Mouse (Mus musculus) adrenal gland, postnatal 36 days (tissue): ENCODE measurements at regions not wholly inside any gene's neighbourhood (a gene's known extent, or its start where the extent isn't known, plus 50 kb on each side); places are given as distances from the start of the nearest gene placed in this dataset.

Experiments
- DNase-seq, 2 experiments: peaks; one replicate each; pipeline ENCODE4 v3.0.0; 2021; ENCODE audit warnings: mixed read lengths in 1 of 2

DNA sequence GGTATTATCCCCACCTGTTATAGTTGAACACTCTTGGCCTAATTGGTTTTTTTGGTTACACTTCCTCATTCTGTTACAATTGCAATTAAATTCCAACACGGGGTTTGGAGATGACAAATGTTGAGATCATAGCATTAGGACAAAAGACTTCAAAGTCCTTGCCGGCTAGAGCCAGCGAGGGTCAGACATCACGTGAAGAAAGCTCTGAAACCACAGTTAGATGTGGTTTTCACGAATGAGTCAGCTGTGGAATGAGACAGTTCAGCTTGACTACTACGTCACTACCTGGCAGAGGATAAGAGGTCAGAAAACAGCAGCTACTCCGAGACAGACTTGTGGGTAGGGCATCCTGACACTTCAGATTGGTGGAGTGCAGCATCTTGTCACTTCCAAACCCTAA is 55.5 kb upstream of the Trio start:
- peak; percentile 45 to 63 for DNase-seq

DNA sequence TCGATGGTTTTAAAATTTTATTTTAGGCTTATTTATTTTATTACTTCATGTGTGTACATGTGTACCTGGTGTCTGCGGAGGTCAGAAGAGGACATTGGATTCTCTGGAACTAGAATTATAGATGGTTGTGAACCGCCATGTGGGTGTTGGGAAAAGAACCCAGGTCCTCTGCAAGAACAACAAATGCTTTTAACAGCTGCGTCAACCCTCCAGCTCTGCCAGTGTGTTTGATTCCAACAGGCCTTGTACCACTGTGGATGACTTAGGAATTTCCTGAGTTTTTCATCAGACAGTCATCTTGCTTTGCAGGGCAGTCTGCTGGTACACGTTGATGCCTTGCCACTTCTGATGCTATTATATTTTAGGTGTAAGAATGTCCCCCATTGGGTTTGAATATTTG is 56.8 kb upstream of the Trio start:
- DNase-seq: no peak

DNA sequence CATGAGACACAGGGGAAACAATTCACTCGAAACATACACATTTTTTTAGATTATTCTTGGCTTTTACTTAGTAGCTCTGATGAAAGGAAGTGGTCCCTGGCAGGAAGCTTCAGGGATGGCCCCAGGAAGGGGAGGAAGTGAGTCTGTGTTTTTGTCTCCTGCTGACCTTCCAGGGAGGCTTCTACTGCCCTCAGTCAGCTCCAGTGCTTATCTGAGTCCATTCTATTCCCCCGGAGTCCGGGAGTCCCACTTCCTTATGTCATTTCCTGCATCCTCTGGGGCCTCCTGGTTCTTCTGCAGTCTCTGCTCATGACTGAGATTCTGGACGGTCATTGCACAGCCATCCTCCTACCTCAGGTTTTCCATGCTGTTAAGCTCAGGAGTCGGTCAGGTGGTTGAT is 80.3 kb upstream of the Trio start:
- peak; percentile 4 to 31 for DNase-seq

DNA sequence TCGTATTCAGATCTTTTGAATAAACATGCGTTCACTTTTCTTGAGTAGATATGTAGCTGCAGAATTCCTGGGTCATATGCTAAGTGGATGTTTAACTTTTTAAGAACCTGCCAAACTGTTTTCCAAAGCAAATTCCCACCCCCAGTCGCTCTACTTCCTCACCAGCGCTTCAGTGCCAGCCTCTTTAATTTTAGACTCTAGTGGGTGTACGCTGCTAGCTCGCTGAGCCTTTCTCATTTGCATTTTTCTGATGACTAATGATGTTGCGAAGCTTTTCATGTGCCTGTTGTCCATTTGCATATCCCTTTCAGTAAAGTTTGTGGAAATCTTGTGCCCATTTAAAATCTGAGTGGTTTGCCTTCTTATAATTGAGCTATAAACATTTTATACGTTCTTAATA is 84.3 kb upstream of the Trio start:
- no peak for DNase-seq

DNA sequence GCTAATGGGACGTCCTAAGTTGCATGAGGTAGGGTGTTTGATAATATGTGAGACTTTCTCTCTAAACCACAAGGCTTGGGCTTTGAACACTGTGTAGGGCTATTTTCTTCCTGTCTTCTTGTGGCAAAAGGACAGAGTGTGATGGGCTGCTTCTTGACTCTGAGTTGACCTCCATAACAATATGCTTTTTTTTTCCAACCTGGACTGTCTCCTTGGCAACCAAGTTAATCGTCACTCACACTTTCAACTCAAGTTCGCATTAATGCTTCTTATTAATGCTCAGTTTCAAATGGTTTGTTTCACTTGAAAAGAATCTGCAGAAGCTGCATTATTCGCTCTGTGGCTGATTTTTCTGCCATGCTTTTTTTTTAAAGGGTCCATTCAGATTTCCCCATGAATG is 87.8 kb upstream of the Trio start:
- DNase-seq: no peak

DNA sequence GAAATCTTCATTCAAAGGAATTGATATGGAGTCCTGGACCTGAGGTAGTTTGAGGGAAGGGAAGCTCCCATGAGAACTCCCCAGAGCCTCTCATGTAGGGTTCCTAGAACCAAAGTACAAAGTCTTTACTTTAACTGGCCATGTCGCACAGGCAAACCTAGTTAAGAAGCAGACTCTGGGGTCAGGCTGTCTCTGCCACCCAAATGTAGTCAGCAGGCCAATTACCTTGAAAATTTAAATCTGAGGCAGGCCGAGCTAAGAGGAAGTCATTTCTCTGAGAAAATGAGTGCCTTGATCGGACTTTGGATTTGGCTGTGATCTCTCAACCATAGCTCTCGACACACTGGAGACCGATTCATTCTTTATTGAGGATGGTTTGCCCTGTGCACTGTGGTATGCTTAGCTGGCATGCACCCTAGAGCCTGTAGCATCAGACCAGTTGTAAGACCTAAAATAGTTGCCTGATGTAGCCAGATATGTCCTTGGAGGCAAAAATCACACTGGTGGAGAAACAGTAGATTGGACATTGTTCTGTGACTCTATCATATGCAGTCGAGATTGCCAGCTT is 88.6 kb upstream of the Trio start:
- DNase-seq: no peak

DNA sequence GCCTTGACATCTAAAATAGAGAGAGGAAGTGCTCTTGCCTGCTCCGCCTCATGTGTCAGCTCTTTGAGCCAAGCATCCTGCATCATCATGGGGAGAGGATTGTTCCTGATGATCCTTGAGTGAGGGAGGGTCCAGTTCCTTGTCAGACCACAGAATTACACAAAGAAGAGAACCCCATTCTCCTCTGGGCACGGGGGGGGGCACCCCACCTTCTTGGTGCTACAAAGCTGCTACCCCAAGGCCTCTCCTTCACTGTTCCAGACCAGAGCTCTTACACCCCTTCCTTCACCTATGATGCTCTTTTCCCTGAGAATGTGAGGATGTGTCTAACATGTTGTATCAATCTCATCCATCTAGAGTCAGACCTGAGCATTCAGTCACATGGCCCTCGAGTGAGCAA is 76.7 kb upstream of the Dnah5 start:
- no peak for DNase-seq

DNA sequence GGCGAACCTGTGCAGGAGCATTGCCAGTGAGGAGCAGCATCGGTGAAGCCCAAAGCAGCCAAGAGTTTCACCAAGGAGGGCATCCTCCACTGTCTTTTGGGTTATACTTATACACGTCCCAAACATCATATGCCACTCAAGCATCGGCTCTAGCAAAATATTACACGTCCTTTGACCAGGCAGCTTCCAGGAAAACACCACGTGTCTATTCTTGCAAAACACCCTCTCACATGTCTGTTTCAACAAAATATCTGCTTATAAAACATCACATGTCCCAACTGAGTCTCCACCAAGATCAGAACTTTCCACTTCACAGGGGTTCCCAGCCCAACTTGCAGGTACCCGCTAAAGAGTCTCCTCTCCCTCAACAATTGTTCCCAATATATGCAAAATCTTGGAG is 74.0 kb upstream of the Dnah5 start:
- DNase-seq: no peak

DNA sequence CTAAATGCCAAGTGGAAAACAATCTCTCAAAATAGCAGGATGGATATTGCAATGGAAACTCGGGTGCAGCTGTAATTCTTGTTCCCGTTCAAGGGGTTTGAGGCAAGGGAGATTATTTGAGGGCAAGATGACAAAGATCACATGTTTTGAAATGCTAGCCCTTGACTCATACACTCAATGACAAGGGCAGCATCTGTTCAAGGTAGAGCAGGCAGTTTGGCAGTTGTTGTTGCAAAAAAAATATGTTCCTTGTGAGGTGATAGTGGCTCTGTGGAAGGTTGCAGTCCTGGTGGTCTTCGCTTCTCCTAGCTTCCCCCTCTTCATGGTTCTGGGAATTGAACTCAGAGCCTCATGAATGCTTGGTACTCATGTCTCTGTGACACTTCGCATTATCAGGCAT is 72.0 kb upstream of the Dnah5 start:
- DNase-seq: no peak

DNA sequence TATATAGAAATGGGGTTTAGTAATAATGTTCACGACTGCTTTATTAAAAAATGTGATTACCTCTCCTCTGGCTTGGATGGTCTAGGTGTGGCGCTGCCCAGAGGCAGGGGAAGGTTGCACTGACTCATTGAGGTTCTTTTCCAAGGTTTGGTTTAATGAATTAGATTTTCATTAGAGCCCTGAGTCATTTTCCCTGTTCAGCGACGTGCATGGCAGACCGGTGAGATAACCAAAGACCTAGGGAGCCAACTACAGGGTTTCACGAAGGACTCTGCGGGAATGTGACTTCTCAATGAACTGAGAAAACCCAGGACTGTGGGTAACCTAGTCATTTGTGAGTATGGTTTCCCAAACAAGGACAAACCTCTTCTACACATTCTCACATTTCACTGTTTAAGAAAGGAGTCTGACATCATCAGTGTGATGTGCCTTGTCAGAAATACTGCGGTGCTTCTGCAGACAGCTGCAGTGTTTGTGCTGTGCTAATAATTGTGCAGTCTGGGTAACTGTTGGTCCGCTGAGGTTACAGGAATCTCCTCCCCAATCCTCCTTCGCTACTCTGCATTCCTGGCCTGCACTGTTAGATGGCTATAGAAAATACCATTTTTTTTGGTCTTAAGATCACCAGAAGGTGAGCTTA is 70.3 kb upstream of the Dnah5 start:
- peak in 1 of 2 experiments; percentile 7 for DNase-seq

DNA sequence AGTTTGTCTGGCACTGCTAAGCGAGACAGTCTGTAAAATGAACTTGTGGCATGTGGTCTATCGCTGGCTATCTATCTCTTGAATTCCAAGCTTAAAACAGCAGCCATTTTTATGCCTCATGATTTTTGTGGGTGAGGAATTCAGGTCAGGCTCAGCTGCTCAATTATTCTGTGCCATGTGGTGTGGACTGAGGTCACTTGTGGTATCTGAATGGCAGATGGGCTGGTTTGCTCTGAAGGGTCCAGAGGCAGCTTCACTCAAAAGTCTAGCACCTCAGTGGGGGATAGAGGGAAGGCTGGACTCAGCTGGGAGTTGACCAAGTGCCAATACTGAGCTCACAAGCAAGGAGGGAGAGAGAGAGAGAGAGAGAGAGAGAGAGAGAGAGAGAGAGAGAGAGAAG is 69.3 kb upstream of the Dnah5 start:
- no peak for DNase-seq

DNA sequence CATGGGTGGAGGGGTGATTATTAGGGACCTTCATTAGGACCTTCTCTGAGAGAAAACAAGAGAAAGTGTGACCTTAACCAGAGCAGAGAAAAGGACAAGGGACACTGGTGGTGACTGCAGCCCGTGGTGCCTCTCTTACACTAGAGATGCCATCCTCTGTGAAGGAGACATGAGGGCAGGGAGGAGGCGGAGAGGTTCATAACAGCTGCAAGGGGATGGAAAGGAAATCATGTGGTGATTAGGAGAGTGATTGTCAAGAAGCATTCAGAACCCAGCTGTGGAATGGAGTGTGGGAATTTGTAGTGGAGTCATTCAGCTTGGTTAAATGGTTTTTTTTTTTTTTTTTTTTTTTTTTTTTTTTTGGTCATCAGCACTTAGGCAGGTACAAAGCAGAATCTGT is 64.7 kb upstream of the Dnah5 start:
- no peak for DNase-seq

DNA sequence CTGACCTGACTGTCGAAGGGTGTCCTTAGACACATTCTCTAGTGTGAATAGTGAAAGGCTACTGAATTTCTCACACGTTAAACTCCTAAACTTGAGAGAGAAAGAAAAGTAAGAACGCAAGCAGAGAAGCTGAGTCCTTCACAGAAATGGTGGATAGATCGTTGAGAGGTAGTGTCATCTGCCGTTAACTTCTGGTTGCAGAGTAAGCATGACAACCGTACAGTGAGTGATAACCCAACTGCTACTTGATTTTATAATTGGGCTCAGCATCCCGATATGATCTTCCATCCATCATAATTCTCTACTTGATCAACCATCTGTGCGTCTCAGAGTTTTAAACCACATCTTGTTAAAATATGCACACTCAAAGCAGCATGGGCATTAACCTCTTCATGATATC is 63.3 kb upstream of the Dnah5 start:
- DNase-seq: no peak

DNA sequence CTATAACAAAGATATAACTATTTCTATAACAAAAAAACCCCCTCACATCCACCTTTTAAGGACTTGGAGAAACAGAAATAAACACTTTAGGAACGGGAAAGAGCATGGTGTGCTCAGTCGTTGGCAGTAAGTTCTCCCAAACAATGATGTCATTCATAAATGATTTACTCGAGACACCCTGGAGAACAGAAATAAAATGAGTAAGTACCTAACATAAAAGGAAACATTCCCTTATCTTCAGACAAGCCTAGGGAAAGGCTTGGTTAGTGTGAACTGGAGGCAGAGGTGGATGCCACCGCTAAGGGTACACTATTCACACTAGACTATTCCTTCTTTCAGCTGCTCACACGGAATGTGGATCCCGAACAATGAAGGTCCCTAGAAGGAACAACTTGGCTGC is 62.2 kb upstream of the Dnah5 start:
- no peak for DNase-seq

DNA sequence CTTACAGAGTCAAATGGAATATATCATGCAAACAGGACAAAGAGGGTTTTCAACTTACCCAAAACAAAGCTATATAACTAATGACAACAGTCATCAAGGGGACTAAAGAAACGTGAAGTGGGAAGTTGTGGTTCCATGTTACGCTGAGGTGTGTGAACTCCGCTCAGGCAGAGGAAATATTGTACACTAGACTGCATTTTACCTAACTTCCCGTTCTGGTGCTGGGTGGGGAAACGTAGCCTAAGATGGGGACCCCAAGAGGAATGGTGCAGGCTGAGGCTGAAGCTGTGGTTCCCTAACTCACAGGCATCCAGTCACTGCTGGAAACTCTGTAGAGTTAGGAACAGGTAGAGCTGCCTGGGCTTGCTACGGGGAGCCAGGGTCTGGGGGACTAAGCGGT is 59.3 kb upstream of the Dnah5 start:
- DNase-seq: no peak

DNA sequence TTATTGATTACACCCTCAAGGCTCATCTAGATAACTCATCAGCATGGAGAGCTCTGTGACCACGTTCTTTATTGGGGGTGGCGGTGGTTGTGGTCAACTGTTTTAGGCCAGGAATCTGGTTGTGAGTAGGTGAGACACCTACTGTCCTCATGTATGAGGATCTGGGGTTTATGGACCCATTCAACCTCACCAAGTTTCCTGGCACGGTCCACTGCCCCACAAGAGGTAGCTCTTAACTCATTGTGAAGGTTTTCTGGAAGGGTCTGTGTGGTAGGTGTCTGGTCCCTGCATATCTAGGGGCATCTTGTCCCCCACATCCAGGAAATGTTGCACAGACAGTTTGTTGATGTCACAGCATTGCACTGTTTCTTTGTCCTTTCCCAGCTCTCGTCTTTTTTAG is 58.7 kb upstream of the Dnah5 start:
- DNase-seq: no peak

DNA sequence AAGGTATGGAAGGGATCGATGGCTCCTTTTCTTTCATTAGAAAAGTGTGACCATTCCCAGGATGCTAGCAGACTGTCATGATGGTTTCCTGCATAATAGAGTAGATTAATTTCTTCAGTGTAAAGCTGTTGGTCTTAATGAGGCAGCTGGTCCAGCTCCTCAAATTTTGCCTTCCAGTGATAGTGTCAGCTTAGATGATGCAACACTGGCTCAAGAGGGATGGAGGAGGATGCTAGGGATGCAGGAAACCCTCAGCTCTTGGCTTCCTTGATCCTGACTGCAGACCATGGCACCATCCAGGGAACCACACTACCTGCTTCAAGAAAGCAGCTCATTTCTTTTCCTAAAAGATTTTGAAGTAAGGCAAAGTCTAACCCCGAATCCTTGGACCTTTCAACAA is 51.9 kb upstream of the Dnah5 start:
- DNase-seq: no peak
